Comparison of ENCODE assay signal across 9 mouse cellular contexts in genomic region chr9:104203851-104204250, GRCm38 (mm10). TPM values are rescaled to one million over a fixed set of nuclear protein-coding genes. Genes with fewer than 3 reads are reported as not detected.
DNase-seq lines count a peak whose midpoint lies in the region; ATAC-seq and TF ChIP-seq lines count a peak whose summit lies in the region.
"Had no signal": no experiment of that assay in that cellular context is flagged by ENCODE, and none has a peak within 500 bp of the region (broad histone marks: within the 10 kb centered on the region; RNA-seq: fewer than 3 reads in every experiment).

No protein-coding gene starts in this region.

- no peaks in the 10 kb centered on the region for H3K9me3 ChIP-seq in intestine, embryonic 14.5 days (ENCODE audit: control insufficient read depth, low read length)
- H3K9me3 ChIP-seq in intestine, embryonic 16.5 days (ENCODE audit: control insufficient read depth, low read length): no peaks in the 10 kb centered on the region
- no peaks in the 10 kb centered on the region for H3K9me3 ChIP-seq in G1E (replicated peaks)

- H3K36me3 ChIP-seq in intestine, embryonic 14.5 days (ENCODE audit: control insufficient read depth, insufficient read depth, low read length): peaks cover 83% of the 10 kb centered on the region
- peaks cover 16% of the 10 kb centered on the region for H3K36me3 ChIP-seq in intestine, embryonic 16.5 days (ENCODE audit: control insufficient read depth, insufficient read depth, low read length)
- peaks cover 80% of the 10 kb centered on the region for H3K36me3 ChIP-seq in G1E (replicated peaks)

- no peak overlapping the region for H3K4me2 ChIP-seq in intestine, embryonic 14.5 days (ENCODE audit: low read length)
- H3K4me2 ChIP-seq in intestine, embryonic 16.5 days (ENCODE audit: low read depth, low read length): no peak overlapping the region

- 0 out of 2 replicates have a peak, but pooled peaks have one; percentile 36 for ATAC-seq in intestine, embryonic 14.5 days (replicated peaks; ENCODE audit: low FRiP score, low TSS enrichment, low read depth)
- ATAC-seq in intestine, embryonic 16.5 days: no peak
- peak; percentile 63 for ATAC-seq in G1E (ENCODE audit: extremely low read depth, insufficient number of reproducible peaks, low FRiP score, poor library complexity, severe bottlenecking)

- H3K4me3 ChIP-seq in intestine, embryonic 14.5 days (ENCODE audit: low read depth, low read length): no peak overlapping the region
- no peak overlapping the region for H3K4me3 ChIP-seq in intestine, embryonic 16.5 days (ENCODE audit: low read length)
- no peak overlapping the region for H3K4me3 ChIP-seq in G1E (ENCODE audit: low read depth, low read length)
- H3K4me3 ChIP-seq: myocyte had no signal

- H3K4me1 ChIP-seq in intestine, embryonic 14.5 days (replicated peaks; ENCODE audit: control insufficient read depth, insufficient read depth, low read length): no peaks in the 10 kb centered on the region
- no peaks in the 10 kb centered on the region for H3K4me1 ChIP-seq in intestine, embryonic 16.5 days (ENCODE audit: control insufficient read depth, insufficient read depth, low read length)
- H3K4me1 ChIP-seq in G1E (ENCODE audit: insufficient read depth, low read depth, low read length): peaks cover 4% of the 10 kb centered on the region; the same call in 1 of the 2 replicates

- TF ChIP-seq CTCF in G1E (IDR thresholded peaks at IDR 0.05; ENCODE audit: low read depth, low read length): peak; percentile 60; the same call in 1 of the 2 replicates
- peak; percentile 62; the same call in 1 of the 2 replicates for TF ChIP-seq CTCF in brain, embryonic 14.5 days (IDR thresholded peaks at IDR 0.05; ENCODE audit: borderline replicate concordance, extremely low read depth, insufficient read depth, insufficient read length)

- no peak overlapping the region for H3K27ac ChIP-seq in intestine, embryonic 14.5 days (ENCODE audit: low read depth)
- H3K27ac ChIP-seq in intestine, embryonic 16.5 days (ENCODE audit: low read length): no peak overlapping the region

- 99% methylated on average over 3 of the region's 3 CpGs for WGBS in intestine, embryonic 14.5 days
- 94% methylated on average over 3 of the region's 3 CpGs for WGBS in intestine, embryonic 16.5 days

- H3K9ac ChIP-seq in intestine, embryonic 14.5 days (ENCODE audit: low read length): no peak overlapping the region
- H3K9ac ChIP-seq in intestine, embryonic 16.5 days (ENCODE audit: low read depth, low read length): no peak overlapping the region

- no peaks in the 10 kb centered on the region for H3K27me3 ChIP-seq in intestine, embryonic 14.5 days (replicated peaks; ENCODE audit: control insufficient read depth, insufficient read depth, low read length)
- H3K27me3 ChIP-seq in intestine, embryonic 16.5 days (replicated peaks; ENCODE audit: control insufficient read depth, insufficient read depth, low read length): no peaks in the 10 kb centered on the region
- no peaks in the 10 kb centered on the region for H3K27me3 ChIP-seq in G1E (ENCODE audit: insufficient read depth, low read length)

- TF ChIP-seq POLR2A in brain, embryonic 14.5 days (IDR thresholded peaks at IDR 0.05; ENCODE audit: borderline replicate concordance, extremely low read depth, insufficient read depth, insufficient read length, poor library complexity, severe bottlenecking): no peak

- DNase-seq in intestine, embryonic 14.5 days (ENCODE audit: low spot score): peak; percentile 64
- DNase-seq in G1E (ENCODE audit: low spot score): no peak
- peak; percentile 65 for DNase-seq in brain, embryonic 14.5 days (ENCODE audit: low read depth)
- peak; percentile 11 to 12 for DNase-seq in gastrocnemius, adult 8-10 months (ENCODE audit: low spot score in 2 of 2)
- DNase-seq in left cerebral cortex, adult 11 months (ENCODE audit: low spot score): peak; percentile 25
- peak; percentile 54 for DNase-seq in mesoderm, embryonic 11.5 days (ENCODE audit: low read depth, low spot score)
- DNase-seq in thymus, postnatal 14 days: peak; percentile 68

RNA-seq across cellular contexts. Expression of gene Dnajc13, which starts 58.9 kb away (rescaled TPM):
- polyA plus RNA-seq in intestine, embryonic 14.5 days (2014; fragmentation: Nextera tagmentation; extraction: Ambion mirVana): 30.3 and 34.7 TPM in 2 replicates
- 21.5 and 24.2 TPM in 2 replicates for polyA plus RNA-seq in intestine, embryonic 16.5 days (2015; fragmentation: Nextera tagmentation; extraction: Ambion mirVana)
- total RNA-seq in G1E (2014; fragmentation: Nextera tagmentation): 119 and 129 TPM in 2 replicates
- 44.0 and 55.7 TPM in 2 replicates for total RNA-seq in G1E (2017)
- polyA plus RNA-seq in G1E (2012): 62.9 and 68.3 TPM in 2 replicates
- 86.3 and 96.1 TPM in 2 replicates for polyA plus RNA-seq in brain, embryonic 14.5 days (2012; rRNA removed)
- 10 to 100 TPM; 25.5 to 31.4 (median 28.0) TPM for total RNA-seq in gastrocnemius, adult 8-10 months (2022)
